Mouse (Mus musculus): ENCODE measurements around the gene Zfp263. TPM values are rescaled to one million over a fixed set of nuclear protein-coding genes. Genes with fewer than 3 reads are reported as not detected.

Zfp263 gene
- polyA plus RNA-seq (2015; fragmentation: Nextera tagmentation; extraction: Ambion mirVana) = 29.6 and 32.2 TPM in 2 replicates

GRCm38 (mm10) chr16:3743503-3744185, at the start of gene Zfp263:
Zfp263 (plus strand) TSS chr16:3744093.
- H3K27me3 ChIP-seq (ENCODE audit: insufficient read depth, low read length) = no peaks in the 10 kb centered on the region
- peak within 1 kb of the TSS; percentile 90 for H3K9ac ChIP-seq (ENCODE audit: low read depth, low read length)
- peak within 1 kb of the TSS; percentile 78 for H3K4me3 ChIP-seq (replicated peaks; ENCODE audit: low read depth, low read length)
- H3K4me1 ChIP-seq (replicated peaks; ENCODE audit: insufficient read depth, low read length) = peaks cover 11% of the 10 kb centered on the region
- TF ChIP-seq CTCF (IDR thresholded peaks at IDR 0.05; ENCODE audit: low read depth) = no peak
- peaks cover 21% of the 10 kb centered on the region for H3K36me3 ChIP-seq (ENCODE audit: insufficient read depth, low read length)
- under 1% methylated on average over 42 of the region's 42 CpGs for WGBS
- H3K27ac ChIP-seq = peak within 1 kb of the TSS; percentile 94
- peak; percentile 99 for ATAC-seq (replicated peaks; ENCODE audit: low FRiP score, low read depth)
- peak; percentile 99 for DNase-seq (ENCODE audit: low spot score)
- peak within 1 kb of the TSS; percentile 95 for H3K4me2 ChIP-seq (ENCODE audit: low read length)
- H3K9me3 ChIP-seq (replicated peaks; ENCODE audit: low read length) = peaks cover under 1% of the 10 kb centered on the region; the same call in 1 of the 2 replicates

GRCm38 (mm10) chr16:3699281-3699680, 44.6 kb upstream of the Zfp263 start:
- Histone ChIP-seq H3K9ac (ENCODE audit: low read depth, low read length) (no peak overlapping the region), H3K4me2 (ENCODE audit: low read length) (no peak overlapping the region), H3K4me1 (replicated peaks; ENCODE audit: insufficient read depth, low read length) (no peaks in the 10 kb centered on the region), H3K9me3 (replicated peaks; ENCODE audit: low read length) (no peaks in the 10 kb centered on the region), H3K27me3 (ENCODE audit: insufficient read depth, low read length) (no peaks in the 10 kb centered on the region), H3K36me3 (ENCODE audit: insufficient read depth, low read length) (no peaks in the 10 kb centered on the region), H3K27ac (no peak overlapping the region), H3K4me3 (replicated peaks; ENCODE audit: low read depth, low read length) (no peak overlapping the region)
- DNase-seq (ENCODE audit: low spot score) (no peak), ATAC-seq (replicated peaks; ENCODE audit: low FRiP score, low read depth) (no peak)
- no peak for TF ChIP-seq CTCF (IDR thresholded peaks at IDR 0.05; ENCODE audit: low read depth)
- WGBS = 82% methylated on average over 8 of the region's 8 CpGs

- Histone ChIP-seq H3K4me1 (replicated peaks; ENCODE audit: insufficient read depth, low read length) (no peaks in the 10 kb centered on the region), H3K36me3 (ENCODE audit: insufficient read depth, low read length) (no peaks in the 10 kb centered on the region), H3K4me2 (ENCODE audit: low read length) (no peak overlapping the region), H3K9me3 (replicated peaks; ENCODE audit: low read length) (no peaks in the 10 kb centered on the region), H3K27me3 (ENCODE audit: insufficient read depth, low read length) (no peaks in the 10 kb centered on the region), H3K4me3 (replicated peaks; ENCODE audit: low read depth, low read length) (no peak overlapping the region), H3K9ac (ENCODE audit: low read depth, low read length) (no peak overlapping the region), H3K27ac (no peak overlapping the region)
- WGBS = 76% methylated on average over 1 of the region's 1 CpGs
- DNase-seq (ENCODE audit: low spot score) = no peak
- no peak for ATAC-seq (replicated peaks; ENCODE audit: low FRiP score, low read depth)
- no peak for TF ChIP-seq CTCF (IDR thresholded peaks at IDR 0.05; ENCODE audit: low read depth)
Measured at GRCm38 (mm10) chr16:3700893-3701292, 43.0 kb upstream of the Zfp263 start.

- Histone ChIP-seq H3K4me1 (replicated peaks; ENCODE audit: insufficient read depth, low read length) (no peaks in the 10 kb centered on the region), H3K27me3 (ENCODE audit: insufficient read depth, low read length) (no peaks in the 10 kb centered on the region), H3K36me3 (ENCODE audit: insufficient read depth, low read length) (no peaks in the 10 kb centered on the region), H3K27ac (no peak overlapping the region), H3K9me3 (replicated peaks; ENCODE audit: low read length) (no peaks in the 10 kb centered on the region), H3K4me2 (ENCODE audit: low read length) (no peak overlapping the region), H3K4me3 (replicated peaks; ENCODE audit: low read depth, low read length) (no peak overlapping the region), H3K9ac (ENCODE audit: low read depth, low read length) (no peak overlapping the region)
- no peak for DNase-seq (ENCODE audit: low spot score)
- WGBS = 62% methylated on average over 6 of the region's 6 CpGs
- no peak for TF ChIP-seq CTCF (IDR thresholded peaks at IDR 0.05; ENCODE audit: low read depth)
- no peak for ATAC-seq (replicated peaks; ENCODE audit: low FRiP score, low read depth)
Measured at GRCm38 (mm10) chr16:3706680-3707079, 37.2 kb upstream of the Zfp263 start.

GRCm38 (mm10) chr16:3714731-3715130, 29.2 kb upstream of the Zfp263 start:
- 87% methylated on average over 2 of the region's 2 CpGs for WGBS
- DNase-seq (ENCODE audit: low spot score) (no peak), ATAC-seq (replicated peaks; ENCODE audit: low FRiP score, low read depth) (no peak)
- no peaks in the 10 kb centered on the region for H3K4me1 ChIP-seq (replicated peaks; ENCODE audit: insufficient read depth, low read length)
- no peaks in the 10 kb centered on the region for H3K27me3 ChIP-seq (ENCODE audit: insufficient read depth, low read length)
- no peak overlapping the region for H3K9ac ChIP-seq (ENCODE audit: low read depth, low read length)
- TF ChIP-seq CTCF (IDR thresholded peaks at IDR 0.05; ENCODE audit: low read depth) = no peak
- H3K4me3 ChIP-seq (replicated peaks; ENCODE audit: low read depth, low read length) = no peak overlapping the region
- H3K9me3 ChIP-seq (replicated peaks; ENCODE audit: low read length) = no peaks in the 10 kb centered on the region
- no peaks in the 10 kb centered on the region for H3K36me3 ChIP-seq (ENCODE audit: insufficient read depth, low read length)
- H3K27ac ChIP-seq = no peak overlapping the region
- H3K4me2 ChIP-seq (ENCODE audit: low read length) = no peak overlapping the region

- Histone ChIP-seq H3K27ac (no peak within 1 kb of the TSS), H3K4me3 (replicated peaks; ENCODE audit: low read depth, low read length) (no peak within 1 kb of the TSS), H3K36me3 (ENCODE audit: insufficient read depth, low read length) (no peaks in the 10 kb centered on the region), H3K4me2 (ENCODE audit: low read length) (no peak within 1 kb of the TSS), H3K9me3 (replicated peaks; ENCODE audit: low read length) (no peaks in the 10 kb centered on the region), H3K27me3 (ENCODE audit: insufficient read depth, low read length) (no peaks in the 10 kb centered on the region), H3K9ac (ENCODE audit: low read depth, low read length) (no peak within 1 kb of the TSS), H3K4me1 (replicated peaks; ENCODE audit: insufficient read depth, low read length) (no peaks in the 10 kb centered on the region)
- no peak for ATAC-seq (replicated peaks; ENCODE audit: low FRiP score, low read depth)
- 83% methylated on average over 6 of the region's 6 CpGs for WGBS
- no peak for DNase-seq (ENCODE audit: low spot score)
- no peak for TF ChIP-seq CTCF (IDR thresholded peaks at IDR 0.05; ENCODE audit: low read depth)
Measured at GRCm38 (mm10) chr16:3717980-3718379, 25.9 kb upstream of the Zfp263 start, which contains the start of gene Mefv. Mefv (minus strand) TSS chr16:3718097.
